Mouse (Mus musculus) midbrain, embryonic 13.5 days (tissue): ENCODE results near the gene Rexo5. TPM values are rescaled to one million over a fixed set of nuclear protein-coding genes. Genes with fewer than 3 reads are reported as not detected.

Experiments
- ATAC-seq: fragments of 200-750 bp; cut with Nextera tagmentation; 2 replicates; pipeline ENCODE4 v1.8.0; 2017; ENCODE audit warnings: mild to moderate bottlenecking, moderate TSS enrichment, moderate library complexity
- H3K27ac ChIP-seq: fragments of 300-500 bp; sonication (generic); 2 replicates; pipeline ENCODE4 v1.5.1; 2015; ENCODE audit warnings: inconsistent platforms, mild to moderate bottlenecking, moderate library complexity
- H3K27me3 ChIP-seq: fragments of 300-500 bp; sonication (generic); 2 replicates; pipeline ENCODE4 v1.6.1; 2015; ENCODE audit warnings: mild to moderate bottlenecking, inconsistent platforms
- H3K36me3 ChIP-seq: fragments of 300-500 bp; sonication (generic); 2 replicates; pipeline ENCODE4 v1.6.1; 2015; ENCODE audit warnings: mild to moderate bottlenecking, inconsistent platforms
- H3K4me1 ChIP-seq: fragments of 300-500 bp; sonication (generic); replicated peaks from 2 replicates; pipeline ENCODE4 v1.6.1; 2015; ENCODE audit warnings: inconsistent platforms
- H3K4me2 ChIP-seq: fragments of 300-500 bp; sonication (generic); replicated peaks from 2 replicates; pipeline ENCODE4 v1.6.1; 2015; ENCODE audit warnings: moderate library complexity, mild to moderate bottlenecking, inconsistent platforms
- H3K4me3 ChIP-seq: fragments of 300-500 bp; sonication (generic); replicated peaks from 2 replicates; pipeline ENCODE4 v1.5.1; 2015; ENCODE audit warnings: mild to moderate bottlenecking, inconsistent platforms
- H3K9ac ChIP-seq: fragments of 300-500 bp; sonication (generic); replicated peaks from 2 replicates; pipeline ENCODE4 v1.6.1; 2015; ENCODE audit warnings: mild to moderate bottlenecking, inconsistent platforms
- H3K9me3 ChIP-seq: fragments of 300-500 bp; sonication (generic); 2 replicates; pipeline ENCODE4 v1.6.1; 2016; ENCODE audit warnings: mild to moderate bottlenecking, inconsistent platforms
- WGBS: fragments of 180-500 bp; shearing (Covaris S2); methylation state at CpG from one replicate; pipeline ENCODE4 v1.1.7; 2015; 5-methylcytosine and 5-hydroxymethylcytosine counted together
- polyA plus RNA-seq: library from polyadenylated mRNA; unstranded; fragments of >200 nt; fragmentation: Nextera tagmentation; extraction: Ambion mirVana; gene quantifications from 2 replicates; pipeline ENCODE4 v1.2.1, GENCODE M21; 2015

Rexo5 gene
- polyA plus RNA-seq, 1 experiment from 2014 or later, result 14.9 TPM

GRCm38 (mm10) chr7:119864500-119864899 lies 70.7 kb downstream of the Rexo5 start:
- Histone ChIP-seq H3K27ac (no peak overlapping the region), H3K27me3 (no peaks in the 10 kb centered on the region), H3K9me3 (no peaks in the 10 kb centered on the region), H3K4me1 (peaks cover 32% of the 10 kb centered on the region), H3K36me3 (peaks cover 5% of the 10 kb centered on the region), H3K4me2 (no peak overlapping the region), H3K4me3 (no peak overlapping the region), H3K9ac (no peak overlapping the region)
- WGBS, result 96% methylated on average over 5 of the region's 5 CpGs
- ATAC-seq, result no peak

- ATAC-seq, result no peak
- no peak overlapping the region for H3K9ac ChIP-seq
- H3K4me1 ChIP-seq, result peaks cover 18% of the 10 kb centered on the region
- 79% methylated on average over 1 of the region's 1 CpGs for WGBS
- H3K9me3 ChIP-seq, result no peaks in the 10 kb centered on the region
- peaks cover 3% of the 10 kb centered on the region; the same call in 1 of the 2 replicates for H3K36me3 ChIP-seq
- no peak overlapping the region for H3K4me2 ChIP-seq
- H3K27ac ChIP-seq, result no peak overlapping the region
- H3K27me3 ChIP-seq, result no peaks in the 10 kb centered on the region
- no peak overlapping the region for H3K4me3 ChIP-seq
These were observed 72.3 kb downstream of the Rexo5 start for GRCm38 (mm10) chr7:119866136-119866535.

- no peak overlapping the region for H3K27ac ChIP-seq
- H3K36me3 ChIP-seq, result peaks cover 3% of the 10 kb centered on the region; the same call in 1 of the 2 replicates
- no peaks in the 10 kb centered on the region for H3K9me3 ChIP-seq
- 67% methylated on average over 4 of the region's 4 CpGs for WGBS
- no peaks in the 10 kb centered on the region for H3K27me3 ChIP-seq
- no peak overlapping the region for H3K4me2 ChIP-seq
- H3K4me3 ChIP-seq, result no peak overlapping the region
- H3K4me1 ChIP-seq, result peaks cover 15% of the 10 kb centered on the region
- no peak for ATAC-seq
- H3K9ac ChIP-seq, result no peak overlapping the region
These were observed 78.4 kb downstream of the Rexo5 start for GRCm38 (mm10) chr7:119872204-119872603.

- no peak overlapping the region for H3K4me2 ChIP-seq
- H3K27me3 ChIP-seq, result no peaks in the 10 kb centered on the region
- ATAC-seq, result no peak
- 15% methylated on average over 2 of the region's 2 CpGs for WGBS
- H3K36me3 ChIP-seq, result peaks cover 11% of the 10 kb centered on the region
- H3K9me3 ChIP-seq, result no peaks in the 10 kb centered on the region
- H3K4me1 ChIP-seq, result peaks cover 15% of the 10 kb centered on the region
- H3K4me3 ChIP-seq, result no peak overlapping the region
- no peak overlapping the region for H3K9ac ChIP-seq
- H3K27ac ChIP-seq, result 0 out of 2 replicates have a peak overlapping the region, but pooled peaks have one; percentile 26
These were observed 79.2 kb downstream of the Rexo5 start for GRCm38 (mm10) chr7:119873050-119873449.

- no peak overlapping the region for H3K9ac ChIP-seq
- no peaks in the 10 kb centered on the region for H3K9me3 ChIP-seq
- no peak overlapping the region; the same call in 1 of the 2 replicates for H3K27ac ChIP-seq
- no peak overlapping the region for H3K4me2 ChIP-seq
- H3K4me1 ChIP-seq, result peaks cover 15% of the 10 kb centered on the region
- peaks cover 15% of the 10 kb centered on the region for H3K36me3 ChIP-seq
- H3K27me3 ChIP-seq, result no peaks in the 10 kb centered on the region
- H3K4me3 ChIP-seq, result no peak overlapping the region
- WGBS, result 62% methylated on average over 3 of the region's 3 CpGs
- ATAC-seq, result no peak
These were observed 82.1 kb downstream of the Rexo5 start for GRCm38 (mm10) chr7:119875776-119876440.

GRCm38 (mm10) chr7:119879171-119879570 lies 85.4 kb downstream of the Rexo5 start:
- no peak for ATAC-seq
- H3K9ac ChIP-seq, result no peak overlapping the region
- peaks cover 15% of the 10 kb centered on the region for H3K36me3 ChIP-seq
- no peak overlapping the region for H3K4me3 ChIP-seq
- no peak overlapping the region for H3K27ac ChIP-seq
- no peaks in the 10 kb centered on the region for H3K9me3 ChIP-seq
- WGBS, result 94% methylated on average over 4 of the region's 4 CpGs
- H3K4me1 ChIP-seq, result no peaks in the 10 kb centered on the region; the same call in 1 of the 2 replicates
- H3K27me3 ChIP-seq, result no peaks in the 10 kb centered on the region
- no peak overlapping the region for H3K4me2 ChIP-seq

GRCm38 (mm10) chr7:119880345-119880744 lies 86.5 kb downstream of the Rexo5 start:
- WGBS, result 94% methylated on average over 5 of the region's 5 CpGs
- Histone ChIP-seq H3K4me3 (no peak overlapping the region), H3K36me3 (peaks cover 15% of the 10 kb centered on the region), H3K4me2 (no peak overlapping the region), H3K9ac (no peak overlapping the region), H3K9me3 (no peaks in the 10 kb centered on the region), H3K27ac (no peak overlapping the region), H3K27me3 (no peaks in the 10 kb centered on the region), H3K4me1 (no peaks in the 10 kb centered on the region; the same call in 1 of the 2 replicates)
- no peak for ATAC-seq

- WGBS, result 88% methylated on average over 2 of the region's 2 CpGs
- Histone ChIP-seq H3K27ac (no peak overlapping the region), H3K4me1 (no peaks in the 10 kb centered on the region), H3K9ac (no peak overlapping the region), H3K4me2 (no peak overlapping the region), H3K4me3 (no peak overlapping the region), H3K36me3 (peaks cover 15% of the 10 kb centered on the region), H3K9me3 (no peaks in the 10 kb centered on the region), H3K27me3 (no peaks in the 10 kb centered on the region)
- ATAC-seq, result no peak
These were observed 87.4 kb downstream of the Rexo5 start for GRCm38 (mm10) chr7:119881229-119881628.

GRCm38 (mm10) chr7:119887887-119888286 lies 94.1 kb downstream of the Rexo5 start:
- H3K9ac ChIP-seq, result no peak overlapping the region
- H3K9me3 ChIP-seq, result no peaks in the 10 kb centered on the region
- H3K4me3 ChIP-seq, result no peak overlapping the region
- WGBS, result 91% methylated on average over 4 of the region's 4 CpGs
- H3K27ac ChIP-seq, result no peak overlapping the region
- no peak for ATAC-seq
- peaks cover 13% of the 10 kb centered on the region for H3K4me1 ChIP-seq
- no peaks in the 10 kb centered on the region for H3K36me3 ChIP-seq
- H3K4me2 ChIP-seq, result no peak overlapping the region
- H3K27me3 ChIP-seq, result no peaks in the 10 kb centered on the region

GRCm38 (mm10) chr7:119892198-119892597 lies 98.4 kb downstream of the Rexo5 start:
- no peak for ATAC-seq
- peaks cover 42% of the 10 kb centered on the region for H3K4me1 ChIP-seq
- H3K27me3 ChIP-seq, result no peaks in the 10 kb centered on the region
- no peak overlapping the region for H3K4me3 ChIP-seq
- no peak overlapping the region for H3K4me2 ChIP-seq
- H3K9me3 ChIP-seq, result no peaks in the 10 kb centered on the region
- no peaks in the 10 kb centered on the region for H3K36me3 ChIP-seq
- no peak overlapping the region for H3K27ac ChIP-seq
- no peak overlapping the region for H3K9ac ChIP-seq
- WGBS, result 90% methylated on average over 1 of the region's 1 CpGs

GRCm38 (mm10) chr7:119892742-119893141 lies 98.9 kb downstream of the Rexo5 start:
- H3K4me2 ChIP-seq, result no peak overlapping the region
- H3K9me3 ChIP-seq, result no peaks in the 10 kb centered on the region
- H3K4me3 ChIP-seq, result no peak overlapping the region
- ATAC-seq, result no peak
- WGBS, result 92% methylated on average over 4 of the region's 4 CpGs
- H3K27ac ChIP-seq, result no peak overlapping the region
- no peaks in the 10 kb centered on the region for H3K36me3 ChIP-seq
- H3K27me3 ChIP-seq, result no peaks in the 10 kb centered on the region
- H3K4me1 ChIP-seq, result peaks cover 46% of the 10 kb centered on the region
- no peak overlapping the region for H3K9ac ChIP-seq

- peak; percentile 74 for ATAC-seq
- Histone ChIP-seq H3K9me3 (no peaks in the 10 kb centered on the region), H3K36me3 (no peaks in the 10 kb centered on the region), H3K4me1 (peaks cover 46% of the 10 kb centered on the region), H3K27ac (peak overlapping the region; percentile 96), H3K9ac (peak overlapping the region; percentile 93), H3K27me3 (no peaks in the 10 kb centered on the region), H3K4me2 (peak overlapping the region; percentile 81), H3K4me3 (peak overlapping the region; percentile 86)
- 2% methylated on average over 15 of the region's 15 CpGs for WGBS
These were observed 101.2 kb downstream of the Rexo5 start for GRCm38 (mm10) chr7:119894818-119895544.
